Mouse (Mus musculus) heart, postnatal 4 days (tissue): ENCODE results near the gene Abcf2. TPM values are rescaled to one million over a fixed set of nuclear protein-coding genes. Genes with fewer than 3 reads are reported as not detected.
"Not testable (repeated sequence)": the region's sequence is repeated elsewhere in the genome, so short reads cannot be mapped to it uniquely, and the experiment has no call there.

Experiments
- DNase-seq: peaks from one replicate; pipeline ENCODE4 v3.0.0; 2021
- total RNA-seq, 2 experiments: library from RNA; stranded (reverse); gene quantifications; 2 replicates each; pipeline ENCODE4 v1.2.3; 2021

The Abcf2 gene
- total RNA-seq, 2 experiments from 2014 or later = 47.4 to 49.3 TPM

- no peak for DNase-seq
Observed at GRCm38 (mm10) chr5:24586106-24586505, 8.8 kb upstream of the Abcf2 start.

DNA sequence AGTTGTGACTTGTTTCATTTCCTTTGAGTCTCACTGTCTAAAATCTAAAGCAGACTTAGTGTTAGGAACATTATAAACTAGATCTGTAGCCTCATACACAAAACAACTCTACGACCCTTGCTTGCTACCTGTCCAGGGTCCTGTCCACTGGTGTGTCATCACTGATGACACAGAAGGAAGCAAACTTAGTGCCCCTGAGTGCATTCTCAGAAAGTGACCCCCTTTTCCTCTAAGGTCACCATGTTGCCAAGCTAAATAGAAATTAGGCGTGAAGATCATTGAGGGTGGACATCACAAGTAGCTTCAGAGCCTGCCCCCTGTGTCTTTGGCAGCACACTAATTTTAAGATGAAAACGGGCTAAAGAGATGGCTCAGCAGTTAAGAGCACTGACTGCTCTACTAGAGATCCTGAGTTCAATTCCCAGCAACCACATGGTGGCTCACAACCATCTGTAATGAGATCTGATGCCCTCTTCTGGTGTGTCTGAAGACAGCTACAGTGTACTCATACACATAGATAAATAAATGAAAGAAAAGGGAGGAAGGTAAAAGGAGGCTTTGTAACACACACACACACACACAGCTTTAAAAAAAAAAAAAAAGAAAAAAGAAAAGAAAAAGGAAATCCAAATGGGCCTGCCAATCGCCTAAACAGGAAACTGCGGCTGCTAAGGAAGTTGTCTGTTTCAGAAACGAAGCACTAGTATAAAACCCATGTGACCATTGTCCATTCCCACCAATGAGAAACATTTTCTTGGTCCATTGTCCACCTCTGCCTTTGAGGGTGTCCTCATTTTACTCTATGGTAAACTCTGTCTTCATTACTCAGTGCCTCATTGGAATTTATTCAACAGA lies 1.1 kb upstream of the Abcf2 start:
- no peak for DNase-seq

DNA sequence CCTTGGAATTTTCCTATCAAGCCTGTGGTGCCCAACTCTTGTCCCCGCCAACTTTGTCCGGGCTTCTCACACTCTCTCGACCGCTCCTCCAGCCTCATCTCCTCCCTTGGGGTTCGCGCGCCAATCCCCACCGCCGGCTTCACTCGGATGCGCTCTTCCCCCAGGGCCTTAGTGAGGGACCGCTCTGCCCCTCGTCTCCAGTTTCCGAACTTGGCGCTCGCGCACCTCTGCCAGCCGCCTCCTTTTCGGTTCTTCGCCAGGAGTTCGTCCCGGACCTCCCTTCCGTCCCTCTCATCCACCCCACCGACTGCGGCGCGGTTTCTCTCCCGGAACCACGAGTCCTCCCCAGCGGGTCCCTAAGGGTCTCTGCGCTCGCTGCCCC lies 475 bp downstream of the Abcf2 start:
- DNase-seq = no peak

- DNase-seq = no peak
Observed at GRCm38 (mm10) chr5:24575948-24576347, 1.3 kb downstream of the Abcf2 start.

DNA sequence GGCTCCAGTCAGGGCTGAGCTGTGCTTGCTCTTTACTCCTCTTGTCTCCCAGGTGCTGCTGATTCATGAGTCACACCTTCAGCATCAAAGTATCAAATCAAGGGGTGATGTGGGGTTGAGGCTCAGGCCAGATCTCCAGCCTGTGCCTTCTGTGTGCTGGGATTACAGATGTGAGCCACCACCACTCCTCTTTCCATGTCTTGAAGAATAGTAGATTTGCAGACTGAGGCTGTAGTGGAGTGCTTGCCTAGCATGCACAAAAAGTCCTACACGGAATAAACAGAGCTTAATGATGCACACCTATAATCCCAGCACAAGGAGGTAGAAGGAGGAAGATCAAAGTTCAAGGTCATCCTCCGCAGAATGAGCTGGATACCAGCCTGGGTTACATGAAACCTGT lies 20.6 kb downstream of the Abcf2 start, which contains the start of gene 4931409K22Rik:
TSS of gene 4931409K22Rik (minus strand) at position 101 of the 400 bp plus-strand sequence.
- no peak for DNase-seq

- not testable (repeated sequence) for DNase-seq
Observed at GRCm38 (mm10) chr5:24555335-24555734, 21.9 kb downstream of the Abcf2 start.

DNA sequence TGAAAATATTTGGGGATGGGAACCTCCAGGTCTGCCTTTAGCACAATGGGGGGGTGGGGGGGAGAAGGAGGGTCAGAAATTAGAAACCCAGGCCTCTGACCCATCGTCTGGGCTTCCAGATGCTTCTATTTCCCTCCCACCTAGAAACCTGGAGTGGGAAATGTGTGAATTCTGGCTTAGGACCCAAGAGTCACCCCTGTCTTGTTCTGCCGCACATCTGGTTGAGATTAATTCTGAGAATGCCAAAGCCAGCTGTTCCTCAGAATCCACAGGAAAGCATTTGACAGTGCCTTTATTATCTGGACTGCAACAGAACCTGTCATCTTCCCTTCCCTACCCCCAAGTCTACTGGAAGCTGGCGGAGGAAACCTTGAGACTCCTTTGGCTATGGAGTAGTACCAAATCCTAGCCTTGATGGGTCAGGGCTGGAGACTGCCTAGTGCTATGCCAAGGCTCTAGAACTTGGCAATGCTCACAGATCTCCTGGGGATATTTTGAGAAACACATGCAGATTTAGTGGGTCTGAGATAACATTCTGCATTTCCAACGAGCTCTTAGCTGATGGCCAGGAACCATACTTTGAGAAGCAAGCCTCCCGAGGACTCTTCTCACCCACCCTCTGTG lies 23.5 kb downstream of the Abcf2 start:
- no peak for DNase-seq

GRCm38 (mm10) chr5:24551317-24551688 lies 26.0 kb downstream of the Abcf2 start:
- no peak for DNase-seq

- DNase-seq = peak; percentile 73
Observed at GRCm38 (mm10) chr5:24550598-24551316, 26.5 kb downstream of the Abcf2 start.

DNA sequence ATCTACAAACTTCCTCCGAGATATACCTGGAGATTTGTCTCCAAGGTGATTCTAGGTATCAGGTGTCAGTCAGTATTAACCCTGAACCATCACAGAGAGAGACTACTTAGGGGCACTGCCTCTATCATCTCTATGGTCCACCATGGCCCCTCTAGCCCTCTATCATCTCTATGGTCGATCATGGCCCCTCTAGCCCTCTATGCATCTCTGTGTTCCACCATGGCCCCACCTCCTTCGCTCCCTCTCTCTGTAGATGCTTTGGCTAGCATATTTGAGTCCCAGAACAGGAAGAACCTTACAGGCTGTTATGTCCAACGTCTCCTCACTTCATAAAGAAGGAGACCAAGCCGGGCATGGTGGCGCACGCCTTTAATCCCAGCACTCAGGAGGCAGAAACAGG lies 34.6 kb downstream of the Abcf2 start:
- no peak for DNase-seq

DNA sequence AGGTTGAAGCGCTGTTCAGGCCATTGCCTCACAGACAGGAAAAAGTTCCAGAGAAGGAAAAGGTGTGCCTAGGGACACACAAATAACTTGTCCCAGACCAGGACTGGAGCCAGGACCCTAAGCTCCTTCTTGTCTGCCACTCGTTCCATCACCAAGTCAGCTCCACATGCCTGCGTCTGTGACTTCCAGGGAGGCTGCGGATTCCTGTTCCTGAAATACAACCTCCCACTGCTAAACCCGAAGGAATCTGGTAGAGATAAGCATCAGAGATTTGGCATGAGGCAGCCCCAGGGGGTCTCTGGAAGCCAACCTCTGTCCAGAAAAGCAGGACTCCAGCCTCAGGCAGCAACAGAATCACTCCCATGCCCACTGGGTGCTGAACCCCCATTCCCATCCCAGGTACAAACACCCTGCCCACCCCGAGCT lies 36.1 kb downstream of the Abcf2 start:
- DNase-seq = no peak

DNA sequence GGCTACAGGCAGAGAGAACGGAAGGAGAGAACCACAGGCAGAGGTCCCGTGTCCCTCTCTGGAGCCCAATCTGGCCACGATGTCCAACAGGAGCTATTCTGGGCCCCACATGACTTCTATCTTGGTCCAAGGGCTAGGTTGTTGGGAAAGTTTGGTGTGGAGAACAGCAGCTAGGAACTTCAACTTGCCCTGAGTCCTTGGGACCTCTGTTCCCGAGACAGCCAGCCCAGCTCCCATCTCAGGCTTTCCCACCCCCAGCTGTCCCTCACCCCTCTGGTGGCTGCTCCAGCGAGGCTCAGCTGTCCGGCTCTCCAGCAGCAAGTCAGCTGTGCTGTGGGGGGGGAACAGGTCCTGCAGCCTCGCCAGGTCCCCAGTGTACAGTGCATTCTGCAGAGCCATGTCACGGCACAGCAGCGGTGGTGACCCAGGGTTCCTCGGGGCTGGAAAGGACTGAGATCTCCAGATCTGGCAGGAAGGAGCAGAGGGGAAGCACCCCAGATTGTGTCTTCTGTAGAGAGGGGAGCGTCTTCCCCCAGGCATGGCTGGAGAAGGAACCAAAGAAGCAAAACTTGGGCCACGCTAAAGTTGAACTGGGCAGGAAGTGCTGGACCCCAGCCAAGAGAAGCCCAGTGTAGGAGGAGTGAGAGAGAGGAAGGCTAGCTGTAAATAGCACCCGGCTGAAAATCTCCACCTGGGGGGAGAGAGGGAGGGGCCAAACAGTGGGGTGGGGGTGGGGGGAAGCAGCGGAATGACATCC lies 36.7 kb downstream of the Abcf2 start, which contains the start of gene Asb10:
TSS of gene Asb10 (minus strand) at position 592 of the 757 bp plus-strand sequence.
- peak; percentile 84 for DNase-seq

DNA sequence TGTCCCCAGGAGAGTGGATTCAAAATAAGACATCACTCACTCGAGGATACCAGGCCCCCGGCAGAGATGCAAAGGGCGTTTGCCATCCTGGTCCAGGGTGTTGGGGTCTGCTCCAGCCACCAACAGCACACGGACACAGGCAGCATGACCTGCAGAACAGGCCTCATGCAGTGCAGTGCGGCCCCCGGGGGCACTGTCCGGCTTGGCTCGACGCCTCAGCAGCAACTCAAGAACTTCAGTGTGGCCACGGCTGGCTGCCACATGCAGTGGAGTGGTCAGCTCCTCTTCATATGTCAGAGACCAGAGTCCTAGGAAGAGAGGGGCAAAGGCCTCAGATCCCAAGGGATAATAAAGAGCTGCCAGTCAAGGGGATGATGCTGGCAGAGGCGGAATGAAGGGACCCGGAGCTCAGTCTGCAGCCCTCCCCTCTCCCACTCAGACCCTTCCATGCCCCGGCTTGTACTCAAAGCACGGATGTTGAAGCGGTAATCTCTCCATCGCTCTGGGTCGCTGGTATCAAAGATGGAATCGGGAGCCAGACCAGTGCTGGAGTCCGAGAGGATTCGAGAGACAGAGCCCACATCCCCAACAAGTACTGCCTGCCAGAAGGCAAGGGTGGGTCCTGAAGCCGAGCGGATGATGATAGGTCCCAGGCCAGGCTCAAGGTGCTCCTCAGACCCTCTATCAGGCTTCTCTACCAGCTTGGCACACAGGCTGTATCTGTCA lies 37.5 kb downstream of the Abcf2 start:
- DNase-seq = peak; percentile 18

DNA sequence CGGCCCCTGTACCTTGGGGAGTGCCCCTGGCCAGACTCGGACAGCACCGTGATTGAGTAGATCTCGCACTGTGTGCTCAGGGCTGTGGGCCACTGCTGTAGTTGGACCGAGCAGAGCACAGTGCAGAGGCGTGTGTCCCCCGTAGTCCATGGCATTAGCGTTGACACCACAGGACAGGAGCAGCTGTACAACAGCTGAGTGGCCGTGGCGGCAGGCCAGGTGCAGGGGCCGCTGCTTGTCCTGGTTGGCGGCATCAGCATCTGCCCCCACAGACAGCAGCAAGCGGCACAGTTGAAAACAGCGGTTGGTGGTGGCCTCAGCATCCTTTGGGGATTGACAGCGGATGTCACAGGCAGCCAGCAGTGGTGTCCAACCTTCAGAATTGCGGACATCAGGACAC lies 39.6 kb downstream of the Abcf2 start:
- peak; percentile 66 for DNase-seq

DNA sequence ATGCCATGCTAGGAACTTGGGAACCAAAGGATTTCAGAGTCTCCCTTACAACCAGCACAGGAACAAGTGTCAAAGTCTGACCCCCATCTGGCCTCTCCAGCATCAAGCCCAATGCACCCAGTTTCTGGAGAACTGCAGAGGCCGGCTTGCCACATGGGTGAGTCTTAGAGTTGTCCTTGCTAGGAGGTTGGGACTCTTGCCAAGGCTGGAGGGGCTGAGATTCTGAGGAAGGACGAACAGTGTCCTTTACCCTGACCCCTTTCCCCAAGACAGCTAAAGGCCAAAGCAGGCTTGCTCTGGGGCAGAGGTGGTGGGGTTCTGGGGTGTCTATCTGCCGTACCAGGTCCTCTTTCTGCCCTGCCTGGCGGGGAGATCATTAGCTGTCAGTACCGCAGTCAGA lies 40.8 kb downstream of the Abcf2 start:
- DNase-seq = no peak

DNA sequence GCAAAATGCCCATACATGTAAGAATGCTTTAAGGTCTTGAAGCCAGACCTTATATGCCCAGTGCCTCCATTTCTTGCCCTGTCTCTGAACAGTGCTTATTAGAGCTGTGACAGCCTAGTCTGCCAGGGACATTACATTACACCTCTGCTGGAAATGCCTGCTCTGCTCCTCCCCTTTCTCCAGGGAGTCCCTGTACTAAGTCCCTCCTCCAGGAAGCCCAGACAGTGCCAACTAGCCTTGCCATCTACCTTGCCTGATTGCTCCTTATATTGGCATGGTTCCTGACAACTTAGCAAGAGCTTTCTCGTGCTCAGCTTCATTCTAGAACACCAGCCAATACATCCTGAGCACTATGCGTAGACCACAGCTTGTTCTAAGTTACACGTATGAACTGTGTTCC lies 41.5 kb downstream of the Abcf2 start:
- DNase-seq = no peak

DNA sequence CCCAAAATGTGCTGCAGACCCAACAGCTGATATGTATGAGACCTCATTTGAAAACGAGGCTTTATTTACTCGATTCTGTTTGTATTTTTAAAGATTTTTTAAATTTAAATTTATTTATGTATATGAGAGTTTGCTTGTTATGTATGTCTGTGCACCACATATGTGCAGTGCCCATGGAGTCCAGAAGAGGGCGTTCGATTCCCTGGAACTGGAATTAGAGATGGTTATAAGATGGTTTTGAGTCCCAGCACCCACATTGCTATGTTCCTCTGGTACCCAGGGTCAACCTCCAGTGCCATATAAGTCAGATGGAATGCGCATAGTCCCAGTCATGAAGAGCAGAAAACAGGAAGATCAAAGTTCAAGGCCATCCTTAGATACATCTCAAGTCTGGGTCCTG lies 43.0 kb downstream of the Abcf2 start:
- DNase-seq = peak; percentile 24

GRCm38 (mm10) chr5:24533391-24533790 lies 43.9 kb downstream of the Abcf2 start:
- DNase-seq = no peak

DNA sequence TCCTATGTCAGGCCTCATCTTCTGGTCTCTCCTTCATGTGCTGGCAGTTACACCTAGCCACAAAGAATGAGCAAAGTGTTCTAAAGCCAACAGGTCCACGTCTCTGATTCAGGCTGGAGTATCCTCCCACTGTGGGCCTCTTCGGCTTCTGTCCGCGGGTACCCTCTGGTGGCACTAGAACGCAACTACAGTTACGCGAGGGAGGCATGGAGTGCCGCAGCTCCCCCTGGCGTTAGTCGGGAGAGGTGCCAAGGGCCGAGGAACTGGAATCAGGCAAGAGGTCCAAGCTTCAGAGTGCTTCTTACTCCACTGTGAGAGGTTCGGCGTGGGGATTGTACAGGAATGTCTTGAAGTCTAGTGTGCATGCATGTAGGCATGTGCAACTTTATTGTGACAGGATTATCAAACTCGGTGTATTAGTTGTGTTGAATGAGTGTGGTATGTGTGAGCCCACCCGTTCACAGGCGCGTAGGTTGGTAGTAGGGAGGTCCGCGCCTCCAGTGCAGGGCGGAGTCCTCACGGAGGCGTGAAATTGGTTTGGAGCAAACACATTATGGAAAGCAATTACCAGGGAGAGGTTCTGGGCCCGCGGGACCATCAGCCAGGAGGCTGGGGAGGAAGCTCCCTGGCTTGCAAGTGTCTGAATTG lies 47.1 kb downstream of the Abcf2 start:
- DNase-seq = peak; percentile 96

GRCm38 (mm10) chr5:24527780-24528179 lies 49.5 kb downstream of the Abcf2 start:
- DNase-seq = no peak

- peak; percentile 41 for DNase-seq
Observed at GRCm38 (mm10) chr5:24526889-24527230, 50.4 kb downstream of the Abcf2 start, which contains the start of gene Gbx1. Gene Gbx1 (minus strand): TSS chr5:24527202.
